Mouse (Mus musculus) ES-Bruce4 (cell line): ENCODE results near the gene Birc6.

Source experiments
- CTCF ChIP-seq: IDR thresholded peaks from one replicate; pipeline ENCODE4 v1.8.1; 2011; ENCODE audit warnings: low read depth, low read length
- POLR2A ChIP-seq: IDR thresholded peaks from one replicate; pipeline ENCODE4 v1.8.1; 2011; ENCODE audit warnings: low read length; ENCODE audit not compliant: insufficient read depth

DNA sequence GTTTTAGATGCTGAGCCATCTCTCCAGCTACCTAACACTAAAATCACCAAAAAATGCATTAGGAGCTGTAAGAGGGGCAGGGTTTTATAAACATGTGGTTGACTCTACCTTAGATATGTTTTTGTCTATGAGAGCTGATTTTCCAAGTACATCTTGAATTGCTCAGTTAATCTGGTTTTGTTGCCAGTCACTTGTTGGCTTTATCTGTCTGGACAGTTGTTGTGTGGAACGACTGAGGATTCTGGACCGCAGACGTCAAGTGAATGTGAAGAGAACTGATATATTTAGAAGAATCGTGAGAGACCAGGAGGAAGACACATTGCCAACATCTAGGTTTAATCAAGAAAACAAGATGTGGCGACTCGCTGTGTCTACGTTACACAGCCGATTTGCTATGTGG is 183.5 kb downstream of the Birc6 start:
- no peak for TF ChIP-seq POLR2A
- no peak for TF ChIP-seq CTCF
